ENCODE assay signal across 27 mouse cellular contexts in genomic region chr14:7800611-7801010, GRCm38 (mm10). TPM values are rescaled to one million over a fixed set of nuclear protein-coding genes. Genes with fewer than 3 reads are reported as not detected.
DNase-seq lines count a peak whose midpoint lies in the region; ATAC-seq and TF ChIP-seq lines count a peak whose summit lies in the region.
"Had no signal": no experiment of that assay in that cellular context is flagged by ENCODE, and none has a peak within 500 bp of the region (broad histone marks: within the 10 kb centered on the region; RNA-seq: fewer than 3 reads in every experiment).

No protein-coding gene starts in this region.

- intact Hi-C loops in heart, postnatal 10 days (cut with DNase I), result loop anchor here (2.0 kb wide), 1 partner anchor 34 kb away; no protein-coding TSS in a partner anchor

- ATAC-seq in monocyte, adult 5-6 weeks (replicated peaks; ENCODE audit: insufficient number of reproducible peaks, low FRiP score, low TSS enrichment, poor library complexity, severe bottlenecking), result no peak
- ATAC-seq: forebrain, embryonic 13.5 days; forebrain, embryonic 16.5 days; intestine, embryonic 15.5 days had no signal

- DNase-seq in heart, adult 11 months, result peak; percentile 41
- DNase-seq in heart, postnatal 10 days, result no peak
- no peak for DNase-seq in layer of hippocampus, adult 2 months (ENCODE audit: low spot score in 2 of 2)
- DNase-seq in layer of hippocampus, adult 9-11 months, result no peak
- DNase-seq in ZHBTc4 (ENCODE audit: low read depth, low spot score), result peak; percentile 73
- no peak for DNase-seq in lung, postnatal 4 days
- DNase-seq: adrenal gland, adult 2 months; adrenal gland, postnatal 14 days; cerebellum, adult 18-20 months; cerebellum, adult 9-10 months; cerebellum, postnatal 14 days; gastrocnemius, adult 2 months; gastrocnemius, postnatal 14 days; heart, adult 18-20 months; heart, postnatal 14 days; heart, postnatal 4 days had no signal

- peak; percentile 37 for TF ChIP-seq CTCF in layer of hippocampus, adult 2 months (conservative IDR thresholded peaks at IDR 0.05)

- no peak overlapping the region for H3K4me3 ChIP-seq in layer of hippocampus, adult 2 months
- H3K4me3 ChIP-seq: forebrain, embryonic 10.5 days; forebrain, embryonic 13.5 days; gastrocnemius, adult 2 months; heart, embryonic 12.5 days; heart, embryonic 15.5 days; intestine, embryonic 15.5 days had no signal

- no peak overlapping the region for H3K27ac ChIP-seq in layer of hippocampus, adult 2 months
- H3K27ac ChIP-seq: forebrain, embryonic 10.5 days; forebrain, embryonic 13.5 days; gastrocnemius, adult 2 months; heart, embryonic 15.5 days; hindbrain, embryonic 14.5 days; intestine, embryonic 15.5 days had no signal

RNA-seq across cellular contexts. Expression of gene Gm26661, which starts 9.2 kb away (rescaled TPM):
- not detected for total RNA-seq in heart, postnatal 10 days (2021)
- not detected for total RNA-seq in layer of hippocampus, adult 2 months (2021)
- total RNA-seq in monocyte, adult 5-6 weeks (2017), result not detected in 3 replicates
- total RNA-seq: adrenal gland, adult 2 months; adrenal gland, postnatal 14 days; adrenal gland, postnatal 4 days; gastrocnemius, adult 2 months; gastrocnemius, postnatal 14 days; gastrocnemius, postnatal 4 days; heart, adult 18-20 months; heart, postnatal 14 days; heart, postnatal 4 days; MEL had no signal

RNA-seq across cellular contexts. Expression of gene Flnb, which starts 17.1 kb away (rescaled TPM):
- total RNA-seq in heart, postnatal 10 days (2021), result 10 to 100 TPM; 40.5 to 43.6 TPM
- total RNA-seq in layer of hippocampus, adult 2 months (2021), result 10 to 100 TPM; 61.8 to 77.9 TPM
- 8.0 to 12.0 TPM (median 8.2 TPM) in 3 replicates for total RNA-seq in monocyte, adult 5-6 weeks (2017)

Comparison
In these comparisons a context has a peak if more than half of its experiments do, and no peak if none do; other contexts are left out.
1. DNase-seq: peak in heart, adult 11 months (single experiment) and ZHBTc4 (single experiment); none in heart, postnatal 10 days (0 of 2), layer of hippocampus, adult 2 months (0 of 2), layer of hippocampus, adult 9-11 months (single experiment) and lung, postnatal 4 days (0 of 2).